Mouse (Mus musculus) CD8-positive naive resting alpha-beta T cell, adult 2 months (primary cell): ENCODE measurements around the gene Dysf.

ENCODE experiments used
- DNase-seq, 2 experiments: peaks; one replicate each; pipeline ENCODE4 v3.0.0; 2022; ENCODE audit warnings: low read depth in 2 of 2, low spot score in 2 of 2

Gene Dysf

GRCm38 (mm10) chr6:84050238-84050637, 41.8 kb downstream of the Dysf start:
- no peak for DNase-seq

GRCm38 (mm10) chr6:84051032-84051431, 42.6 kb downstream of the Dysf start:
- DNase-seq, result no peak

DNA sequence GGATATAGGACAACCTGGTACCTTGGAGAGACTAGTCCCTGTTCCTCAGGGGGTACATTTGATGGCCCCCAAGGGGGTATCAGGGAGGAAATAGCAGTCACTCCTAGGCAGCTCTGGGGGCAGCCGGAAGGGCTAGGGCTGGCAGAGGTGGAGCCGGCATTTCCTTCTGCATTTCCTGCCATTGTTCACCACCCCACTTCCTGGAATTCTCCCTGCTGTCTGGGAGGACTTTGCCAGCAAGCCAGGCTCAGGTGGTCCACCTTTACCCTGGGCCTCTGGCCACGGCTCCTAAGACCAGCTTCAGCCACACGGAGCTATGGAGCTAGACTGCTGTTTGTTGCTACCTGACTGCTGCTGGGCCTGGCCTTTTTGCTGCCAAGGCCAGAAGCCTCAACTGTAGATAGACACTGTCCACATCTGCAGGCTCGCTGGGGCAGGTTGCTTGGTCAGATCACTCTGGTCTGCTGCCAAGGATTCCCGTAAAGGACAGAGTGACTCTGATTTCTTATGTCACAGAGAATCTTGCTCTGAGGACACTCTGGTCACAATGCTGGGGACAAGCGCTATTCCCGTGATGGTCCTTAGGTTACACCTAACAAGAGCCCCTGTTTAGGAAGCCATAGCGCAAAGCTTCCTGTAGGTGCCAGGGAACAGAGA, 45.6 kb downstream of the Dysf start:
- no peak for DNase-seq

- no peak for DNase-seq
Observed at GRCm38 (mm10) chr6:84055619-84056018, 47.2 kb downstream of the Dysf start.

- DNase-seq, result no peak
Observed at GRCm38 (mm10) chr6:84057216-84057615, 48.8 kb downstream of the Dysf start.

GRCm38 (mm10) chr6:84058671-84059141, 50.3 kb downstream of the Dysf start:
- DNase-seq, result no peak

- DNase-seq, result no peak
Observed at GRCm38 (mm10) chr6:84059771-84060414, 51.5 kb downstream of the Dysf start.

DNA sequence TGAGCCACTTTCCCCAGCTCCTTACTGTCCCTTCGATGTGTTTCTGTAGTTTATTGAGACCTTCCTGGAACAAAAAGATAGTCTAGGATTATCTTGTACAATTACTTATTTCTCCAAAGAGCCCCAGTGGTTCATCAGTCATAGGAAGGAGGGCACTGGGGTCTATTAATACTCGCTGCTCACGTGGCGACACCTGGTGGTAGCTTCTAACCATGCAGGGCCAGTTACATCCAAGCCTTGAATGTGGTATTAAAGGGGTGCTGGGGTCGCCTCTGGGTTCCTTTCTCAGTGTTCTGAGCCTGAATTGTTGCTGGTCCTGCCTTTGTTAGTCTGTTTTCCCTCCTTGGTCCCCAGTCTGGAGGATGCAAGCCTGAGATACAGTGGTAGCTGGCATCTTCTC, 52.9 kb downstream of the Dysf start:
- DNase-seq, result peak; percentile 11 to 39

- no peak for DNase-seq
Observed at GRCm38 (mm10) chr6:84062541-84062940, 54.2 kb downstream of the Dysf start.

- DNase-seq, result no peak
Observed at GRCm38 (mm10) chr6:84068236-84068635, 59.8 kb downstream of the Dysf start.

- DNase-seq, result no peak
Observed at GRCm38 (mm10) chr6:84070251-84070650, 61.9 kb downstream of the Dysf start.

DNA sequence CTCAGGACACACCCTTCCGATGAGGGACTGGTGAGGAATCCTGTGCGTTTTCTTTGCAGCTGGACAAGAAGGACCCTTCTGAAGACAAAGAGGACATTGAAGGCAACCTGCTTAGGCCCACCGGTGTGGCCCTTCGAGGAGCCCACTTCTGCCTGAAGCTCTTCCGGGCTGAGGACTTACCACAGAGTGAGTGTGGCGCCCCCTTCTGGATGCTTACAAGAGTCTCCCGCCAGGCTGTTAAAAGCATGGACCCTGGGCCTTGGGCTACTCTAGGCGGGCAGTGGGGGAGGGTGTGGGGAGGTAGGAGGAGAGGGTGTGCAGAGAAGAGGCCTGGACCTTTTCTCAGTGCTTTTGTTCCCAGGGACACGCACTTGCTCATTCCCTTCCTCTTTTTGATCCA, 64.2 kb downstream of the Dysf start:
- DNase-seq, result no peak

DNA sequence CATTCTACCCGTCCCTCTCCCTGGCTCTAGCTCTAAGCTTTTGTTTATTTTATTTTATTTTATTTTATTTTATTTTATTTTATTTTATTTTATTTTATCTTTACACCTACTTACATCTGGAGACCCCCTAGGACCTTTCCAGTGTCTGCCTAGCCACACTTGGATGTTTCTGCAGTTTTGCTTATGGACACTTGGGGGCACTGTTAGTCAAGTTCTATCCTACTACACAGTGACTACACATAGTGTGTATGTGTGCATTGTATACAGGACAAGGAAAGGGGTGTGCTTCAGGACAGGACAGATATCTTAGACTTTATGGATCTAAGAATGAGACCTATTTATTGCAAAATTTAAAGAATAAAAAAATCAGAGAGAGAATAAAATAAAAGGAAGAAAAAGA, 69.8 kb downstream of the Dysf start:
- no peak for DNase-seq

GRCm38 (mm10) chr6:84080631-84081030, 72.2 kb downstream of the Dysf start:
- DNase-seq, result no peak

DNA sequence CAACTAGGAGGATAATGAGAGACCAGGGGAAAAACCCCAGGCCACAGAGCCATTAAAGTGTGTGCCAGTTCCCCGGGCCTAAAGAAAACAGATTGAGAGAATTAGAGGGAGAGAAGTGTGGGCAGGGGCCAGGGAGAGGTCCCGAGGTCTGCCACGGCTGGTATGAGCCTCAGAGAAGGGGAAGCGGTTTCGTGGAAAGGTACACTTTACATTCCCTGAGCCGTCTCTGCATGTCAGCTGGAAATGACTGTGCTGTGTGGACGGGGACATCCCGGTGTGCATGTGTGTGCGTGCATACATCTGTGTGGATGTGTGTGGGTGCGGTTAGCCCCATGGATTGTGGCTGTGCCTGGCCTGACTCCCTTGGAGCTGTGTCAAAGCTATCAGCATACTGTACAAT, 76.4 kb downstream of the Dysf start:
- DNase-seq, result no peak

DNA sequence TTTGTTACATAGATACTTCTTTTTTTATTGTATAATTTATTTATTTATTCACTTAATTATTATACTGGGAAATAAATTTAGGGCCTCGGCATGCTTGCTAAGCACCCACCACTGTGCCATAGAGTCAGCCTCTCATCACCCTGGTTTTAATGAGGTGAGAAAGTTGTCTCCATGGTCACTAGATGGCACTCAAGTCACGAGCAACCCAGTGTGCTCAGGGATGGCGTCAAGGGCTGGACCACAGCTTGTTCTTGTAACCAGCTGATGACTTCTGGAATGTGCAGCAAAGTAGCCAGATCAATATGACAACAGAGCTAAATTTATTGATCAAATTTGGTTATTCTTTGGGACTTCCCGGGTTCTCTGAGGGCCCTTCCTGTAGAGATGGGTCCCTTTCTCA, 85.1 kb downstream of the Dysf start:
- no peak for DNase-seq

DNA sequence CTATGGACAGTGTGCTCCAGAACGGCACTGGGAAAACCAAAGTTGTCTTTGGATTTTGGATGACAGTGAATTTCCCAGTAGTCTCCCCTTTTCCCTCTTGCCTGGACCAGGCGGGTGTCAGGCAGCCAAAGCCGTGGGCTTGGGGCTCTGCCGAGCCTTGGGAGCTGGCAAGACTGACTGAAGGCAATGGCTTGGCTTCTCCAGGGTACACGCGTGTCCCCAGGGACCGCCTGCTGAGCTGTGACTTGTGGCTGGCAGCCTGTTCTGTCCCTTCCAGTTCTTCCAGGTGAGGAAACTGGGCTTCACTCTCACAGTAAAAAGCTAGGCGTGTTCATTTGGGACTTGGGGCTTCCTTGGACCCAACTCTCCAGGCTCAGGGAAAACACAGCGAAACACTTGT, 86.1 kb downstream of the Dysf start:
- DNase-seq, result no peak

- peak; percentile 33 to 50 for DNase-seq
Observed at GRCm38 (mm10) chr6:84094998-84095397, 86.6 kb downstream of the Dysf start.

DNA sequence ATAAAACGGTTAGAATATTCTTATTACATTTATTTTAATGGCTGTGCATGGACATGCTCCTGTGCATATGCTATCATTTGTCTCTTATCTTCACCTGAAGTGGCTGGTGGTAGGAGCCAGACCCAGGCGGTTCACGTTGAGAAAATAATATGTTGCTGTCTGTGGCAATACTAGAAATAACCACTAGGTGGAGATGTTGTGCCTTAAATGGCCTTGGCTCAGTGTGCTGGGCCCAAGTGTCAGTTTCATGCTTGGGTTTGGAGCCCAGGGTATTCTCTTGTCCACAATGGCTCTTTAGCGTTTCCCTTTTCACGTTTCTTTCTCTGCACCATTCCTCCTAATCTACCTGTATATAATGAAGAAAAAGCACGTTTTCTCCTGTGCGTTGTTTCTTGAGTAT, 87.5 kb downstream of the Dysf start:
- DNase-seq, result peak; percentile 13 to 48

DNA sequence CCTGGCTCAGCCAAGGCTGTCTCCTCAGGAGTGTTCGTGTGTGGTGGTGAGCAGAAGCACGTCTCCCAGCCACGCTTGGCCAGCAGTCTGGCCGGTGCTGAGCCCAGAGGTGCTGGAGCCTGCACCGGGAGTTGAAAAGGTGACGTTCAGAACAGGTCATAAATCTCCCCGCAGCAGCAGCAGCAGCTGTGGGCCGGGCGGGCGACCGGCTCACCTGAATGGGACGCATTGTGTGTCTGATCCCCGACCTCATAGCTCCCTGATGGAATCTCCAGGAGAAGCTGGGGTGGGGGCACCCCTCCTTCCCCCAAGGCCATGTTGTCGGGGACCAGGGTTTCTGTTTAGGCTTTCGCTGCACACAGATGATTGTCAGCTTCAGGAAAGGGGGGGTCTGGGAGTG, 93.6 kb downstream of the Dysf start:
- DNase-seq, result no peak

DNA sequence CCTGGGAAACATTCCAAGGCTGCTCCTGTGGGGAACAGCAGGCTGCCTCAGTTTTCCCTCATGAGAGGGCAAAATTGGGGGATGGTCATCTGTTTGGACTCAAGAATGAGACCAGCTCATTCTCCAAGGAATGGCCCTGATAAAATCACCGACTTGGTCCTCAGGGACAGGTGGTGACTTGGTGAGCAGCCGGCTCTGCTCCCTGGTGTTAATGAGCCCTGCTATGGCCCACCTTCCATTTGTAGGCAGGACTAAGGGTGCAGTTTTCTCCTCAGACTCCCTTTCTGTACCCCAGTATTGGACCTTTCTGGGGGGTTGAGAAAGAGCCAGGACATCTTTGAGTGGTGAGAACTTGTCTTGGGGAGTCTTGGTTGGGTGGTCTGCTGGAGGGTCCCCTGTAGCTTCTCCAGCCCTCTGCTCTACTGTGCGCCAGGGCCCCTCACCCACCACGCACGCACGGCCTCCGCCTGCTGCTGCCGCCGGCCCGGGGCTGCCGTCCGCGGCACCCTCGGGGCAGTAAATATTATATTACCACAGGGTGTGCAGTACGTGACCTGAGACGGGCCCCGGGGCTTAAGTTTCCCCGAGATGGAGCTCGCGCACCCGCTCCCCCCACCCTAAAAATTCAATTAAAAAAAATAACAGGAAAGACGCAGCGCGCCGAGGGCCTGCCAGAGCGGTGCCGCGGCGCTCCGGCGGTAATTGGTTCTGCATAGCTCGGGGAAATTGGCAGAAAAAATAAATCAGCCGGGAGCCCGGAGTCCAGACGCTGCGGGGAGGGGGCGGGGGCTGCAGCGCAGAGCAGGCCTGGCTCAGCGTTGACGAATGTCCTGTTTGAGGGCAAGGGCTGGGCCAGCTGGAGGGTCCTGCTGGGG, 97.0 kb downstream of the Dysf start:
- no peak for DNase-seq

- no peak for DNase-seq
Observed at GRCm38 (mm10) chr6:84106082-84106481, 97.7 kb downstream of the Dysf start.
